Mouse (Mus musculus) neural tube, embryonic 12.5 days (tissue): ENCODE measurements around the gene Rnf186. TPM values are rescaled to one million over a fixed set of nuclear protein-coding genes. Genes with fewer than 3 reads are reported as not detected.

ENCODE experiments used
- ATAC-seq: fragments of 200-750 bp; cut with Nextera tagmentation; 2 replicates; pipeline ENCODE4 v1.8.0; 2017; ENCODE audit warnings: low read depth, mild to moderate bottlenecking, moderate TSS enrichment, moderate library complexity; ENCODE audit not compliant: low FRiP score
- H3K27ac ChIP-seq: fragments of 300-500 bp; sonication (generic); 2 replicates; pipeline ENCODE4 v1.5.1; 2016
- H3K27me3 ChIP-seq: fragments of 300-500 bp; sonication (generic); replicated peaks from 2 replicates; pipeline ENCODE4 v1.6.1; 2016; ENCODE audit warnings: mild to moderate bottlenecking
- H3K36me3 ChIP-seq: fragments of 300-500 bp; sonication (generic); 2 replicates; pipeline ENCODE4 v1.6.1; 2016; ENCODE audit warnings: mild to moderate bottlenecking
- H3K4me1 ChIP-seq: fragments of 300-500 bp; sonication (generic); 2 replicates; pipeline ENCODE4 v1.6.1; 2016
- H3K4me2 ChIP-seq: fragments of 300-500 bp; sonication (generic); replicated peaks from 2 replicates; pipeline ENCODE4 v1.6.1; 2016; ENCODE audit warnings: mild to moderate bottlenecking
- H3K4me3 ChIP-seq: fragments of 300-500 bp; sonication (generic); 2 replicates; pipeline ENCODE4 v1.5.1; 2016
- H3K9ac ChIP-seq: fragments of 300-500 bp; sonication (generic); 2 replicates; pipeline ENCODE4 v1.6.1; 2016; ENCODE audit warnings: mild to moderate bottlenecking
- H3K9me3 ChIP-seq: fragments of 300-500 bp; sonication (generic); 2 replicates; pipeline ENCODE4 v1.6.1; 2016; ENCODE audit warnings: mild to moderate bottlenecking
- WGBS: fragments of 180-500 bp; shearing (Covaris S2); methylation state at CpG from one replicate; pipeline ENCODE4 v1.1.7; 2016; 5-methylcytosine and 5-hydroxymethylcytosine counted together
- polyA plus RNA-seq: library from polyadenylated mRNA; unstranded; fragments of >200 nt; fragmentation: Nextera tagmentation; extraction: Ambion mirVana; gene quantifications from 2 replicates; pipeline ENCODE4 v1.2.1, GENCODE M21; 2016

Rnf186 gene
- polyA plus RNA-seq, 1 experiment from 2014 or later: not detected

GRCm38 (mm10) chr4:138948257-138948656, 18.7 kb upstream of the Rnf186 start:
- 88% methylated on average over 2 of the region's 2 CpGs for WGBS
- H3K27me3 ChIP-seq: no peaks in the 10 kb centered on the region
- H3K4me3 ChIP-seq: no peak overlapping the region
- H3K4me2 ChIP-seq: no peak overlapping the region
- no peak overlapping the region for H3K9ac ChIP-seq
- H3K9me3 ChIP-seq: 0 out of 2 replicates have a peak, but pooled peaks cover 4% of the 10 kb centered on the region
- H3K27ac ChIP-seq: no peak overlapping the region
- no peaks in the 10 kb centered on the region for H3K36me3 ChIP-seq
- no peaks in the 10 kb centered on the region for H3K4me1 ChIP-seq
- ATAC-seq: no peak

- WGBS: 86% methylated on average over 9 of the region's 9 CpGs
- Histone ChIP-seq H3K9me3 (no peaks in the 10 kb centered on the region), H3K9ac (no peak overlapping the region), H3K27me3 (no peaks in the 10 kb centered on the region), H3K4me1 (no peaks in the 10 kb centered on the region), H3K4me3 (no peak overlapping the region), H3K36me3 (no peaks in the 10 kb centered on the region), H3K27ac (no peak overlapping the region), H3K4me2 (no peak overlapping the region)
- no peak for ATAC-seq
Observed at GRCm38 (mm10) chr4:138958612-138959011, 8.3 kb upstream of the Rnf186 start.

- no peak for ATAC-seq
- Histone ChIP-seq H3K4me3 (no peak overlapping the region), H3K9me3 (no peaks in the 10 kb centered on the region), H3K4me2 (no peak overlapping the region), H3K4me1 (no peaks in the 10 kb centered on the region), H3K36me3 (no peaks in the 10 kb centered on the region), H3K27ac (no peak overlapping the region), H3K27me3 (no peaks in the 10 kb centered on the region), H3K9ac (no peak overlapping the region)
- 86% methylated on average over 15 of the region's 15 CpGs for WGBS
Observed at GRCm38 (mm10) chr4:138959120-138959519, 7.8 kb upstream of the Rnf186 start.

GRCm38 (mm10) chr4:138959926-138960325, 7.0 kb upstream of the Rnf186 start:
- Histone ChIP-seq H3K27ac (no peak overlapping the region), H3K36me3 (no peaks in the 10 kb centered on the region), H3K9ac (no peak overlapping the region), H3K4me3 (no peak overlapping the region), H3K9me3 (no peaks in the 10 kb centered on the region), H3K4me1 (no peaks in the 10 kb centered on the region), H3K4me2 (no peak overlapping the region), H3K27me3 (no peaks in the 10 kb centered on the region)
- WGBS: 72% methylated on average over 7 of the region's 7 CpGs
- ATAC-seq: no peak

GRCm38 (mm10) chr4:138962719-138963118, 4.2 kb upstream of the Rnf186 start:
- no peaks in the 10 kb centered on the region for H3K27me3 ChIP-seq
- 92% methylated on average over 5 of the region's 5 CpGs for WGBS
- no peaks in the 10 kb centered on the region for H3K36me3 ChIP-seq
- no peaks in the 10 kb centered on the region for H3K4me1 ChIP-seq
- H3K9ac ChIP-seq: no peak overlapping the region
- no peak overlapping the region for H3K27ac ChIP-seq
- no peak for ATAC-seq
- no peaks in the 10 kb centered on the region for H3K9me3 ChIP-seq
- no peak overlapping the region for H3K4me3 ChIP-seq
- no peak overlapping the region for H3K4me2 ChIP-seq

- no peak overlapping the region for H3K4me3 ChIP-seq
- H3K36me3 ChIP-seq: no peaks in the 10 kb centered on the region
- no peaks in the 10 kb centered on the region for H3K4me1 ChIP-seq
- 75% methylated on average over 5 of the region's 5 CpGs for WGBS
- H3K4me2 ChIP-seq: no peak overlapping the region
- no peaks in the 10 kb centered on the region for H3K27me3 ChIP-seq
- H3K27ac ChIP-seq: no peak overlapping the region
- H3K9me3 ChIP-seq: no peaks in the 10 kb centered on the region
- no peak for ATAC-seq
- no peak overlapping the region for H3K9ac ChIP-seq
Observed at GRCm38 (mm10) chr4:138965871-138966270, 1.0 kb upstream of the Rnf186 start.

GRCm38 (mm10) chr4:138967485-138967884, 573 bp downstream of the Rnf186 start:
- Histone ChIP-seq H3K27ac (no peak overlapping the region), H3K4me3 (no peak overlapping the region), H3K27me3 (no peaks in the 10 kb centered on the region), H3K4me1 (peaks cover 5% of the 10 kb centered on the region), H3K4me2 (no peak overlapping the region), H3K9ac (no peak overlapping the region), H3K9me3 (no peaks in the 10 kb centered on the region), H3K36me3 (no peaks in the 10 kb centered on the region)
- WGBS: 86% methylated on average over 15 of the region's 15 CpGs
- ATAC-seq: no peak

GRCm38 (mm10) chr4:138968772-138969556, 2.1 kb downstream of the Rnf186 start:
- H3K4me1 ChIP-seq: peaks cover 16% of the 10 kb centered on the region
- WGBS: 68% methylated on average over 16 of the region's 16 CpGs
- no peak for ATAC-seq
- H3K36me3 ChIP-seq: no peaks in the 10 kb centered on the region
- H3K27ac ChIP-seq: no peak overlapping the region
- H3K4me2 ChIP-seq: no peak overlapping the region
- H3K4me3 ChIP-seq: no peak overlapping the region
- H3K27me3 ChIP-seq: no peaks in the 10 kb centered on the region
- no peak overlapping the region for H3K9ac ChIP-seq
- H3K9me3 ChIP-seq: no peaks in the 10 kb centered on the region

GRCm38 (mm10) chr4:138969736-138970135, 2.8 kb downstream of the Rnf186 start:
- Histone ChIP-seq H3K27ac (no peak overlapping the region), H3K9me3 (no peaks in the 10 kb centered on the region), H3K27me3 (no peaks in the 10 kb centered on the region), H3K4me2 (no peak overlapping the region), H3K4me3 (no peak overlapping the region), H3K4me1 (peaks cover 16% of the 10 kb centered on the region), H3K9ac (no peak overlapping the region), H3K36me3 (no peaks in the 10 kb centered on the region)
- 74% methylated on average over 9 of the region's 9 CpGs for WGBS
- no peak for ATAC-seq

GRCm38 (mm10) chr4:138971371-138971770, 4.5 kb downstream of the Rnf186 start:
- H3K4me2 ChIP-seq: no peak overlapping the region
- H3K9ac ChIP-seq: no peak overlapping the region
- H3K9me3 ChIP-seq: no peaks in the 10 kb centered on the region
- no peak for ATAC-seq
- no peak overlapping the region for H3K27ac ChIP-seq
- H3K4me1 ChIP-seq: peaks cover 16% of the 10 kb centered on the region
- H3K36me3 ChIP-seq: no peaks in the 10 kb centered on the region
- WGBS: 96% methylated on average over 6 of the region's 6 CpGs
- H3K27me3 ChIP-seq: no peaks in the 10 kb centered on the region
- no peak overlapping the region for H3K4me3 ChIP-seq

- Histone ChIP-seq H3K4me3 (peak overlapping the region; percentile 54), H3K27ac (no peak overlapping the region), H3K4me2 (peak overlapping the region; percentile 97), H3K9ac (peak overlapping the region; percentile 72), H3K36me3 (no peaks in the 10 kb centered on the region), H3K9me3 (no peaks in the 10 kb centered on the region), H3K27me3 (no peaks in the 10 kb centered on the region), H3K4me1 (peaks cover 16% of the 10 kb centered on the region)
- peak; percentile 35; the same call in 1 of the 2 replicates for ATAC-seq
- WGBS: 24% methylated on average over 20 of the region's 20 CpGs
Observed at GRCm38 (mm10) chr4:138972139-138972826, 5.4 kb downstream of the Rnf186 start.

GRCm38 (mm10) chr4:138972827-138973718, 6.2 kb downstream of the Rnf186 start, which contains the start of gene Tmco4:
Gene Tmco4, plus strand, starts transcription at chr4:138972888.
- Histone ChIP-seq H3K27ac (no peak within 1 kb of the TSS), H3K9me3 (no peaks in the 10 kb centered on the region), H3K4me3 (peak within 1 kb of the TSS; percentile 54), H3K27me3 (no peaks in the 10 kb centered on the region), H3K36me3 (no peaks in the 10 kb centered on the region), H3K4me1 (peaks cover 16% of the 10 kb centered on the region), H3K4me2 (peak within 1 kb of the TSS; percentile 97), H3K9ac (peak within 1 kb of the TSS; percentile 72)
- peak; percentile 74; the same call in 1 of the 2 replicates for ATAC-seq
- WGBS: 1% methylated on average over 60 of the region's 60 CpGs
